Mouse (Mus musculus) leukemia stem cell, adult 10-12 weeks (primary cell): ENCODE measurements around the gene Pgp. TPM values are rescaled to one million over a fixed set of nuclear protein-coding genes. Genes with fewer than 3 reads are reported as not detected.

Experiments
- polyA plus RNA-seq: library from polyadenylated mRNA; stranded (reverse); fragments of >175 nt; gene quantifications from 2 replicates; pipeline ENCODE4 v1.2.3, GENCODE M21; 2012; ENCODE audit warnings: low replicate concordance

Pgp gene
- 86.0 and 114 TPM in 2 replicates for polyA plus RNA-seq

DNA sequence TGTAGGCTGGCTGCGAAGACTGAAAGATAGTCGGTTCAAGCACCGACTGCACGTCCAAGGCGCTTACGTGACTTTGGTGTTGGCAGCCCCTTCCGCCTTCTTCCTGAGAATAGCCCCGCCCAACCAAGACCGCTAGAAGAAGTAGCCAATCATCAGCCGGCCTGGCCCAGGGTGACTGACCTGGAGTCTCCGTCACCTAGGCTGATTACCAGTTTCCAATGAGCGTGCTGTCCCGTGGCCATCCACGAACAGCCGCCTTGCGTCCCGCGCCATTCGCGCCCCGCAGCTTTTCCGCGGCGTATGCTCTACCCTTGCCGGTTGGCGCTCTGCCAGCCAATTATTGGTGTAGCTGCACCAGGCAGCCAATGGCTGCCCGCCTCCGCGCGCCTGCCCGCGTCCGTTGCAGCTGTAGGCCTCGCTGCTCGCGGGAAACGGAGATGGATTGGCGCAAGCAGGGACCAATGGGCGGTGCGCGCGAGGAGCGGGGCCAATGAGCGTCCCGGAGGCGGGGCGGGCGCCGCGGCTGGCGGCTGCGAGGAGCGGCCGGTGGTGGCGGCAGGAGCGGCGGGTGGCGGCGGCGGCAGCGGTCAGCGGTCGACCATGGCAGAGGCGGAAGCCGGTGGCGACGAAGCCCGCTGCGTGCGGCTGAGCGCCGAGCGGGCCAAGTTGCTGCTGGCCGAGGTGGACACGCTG lies at the start of gene Pgp, which contains the start of gene E4f1:
Gene Pgp, plus strand, starts transcription at position 483 of the 693 bp plus-strand sequence.
Gene E4f1, minus strand, starts transcription at position 404 of the 693 bp plus-strand sequence.

DNA sequence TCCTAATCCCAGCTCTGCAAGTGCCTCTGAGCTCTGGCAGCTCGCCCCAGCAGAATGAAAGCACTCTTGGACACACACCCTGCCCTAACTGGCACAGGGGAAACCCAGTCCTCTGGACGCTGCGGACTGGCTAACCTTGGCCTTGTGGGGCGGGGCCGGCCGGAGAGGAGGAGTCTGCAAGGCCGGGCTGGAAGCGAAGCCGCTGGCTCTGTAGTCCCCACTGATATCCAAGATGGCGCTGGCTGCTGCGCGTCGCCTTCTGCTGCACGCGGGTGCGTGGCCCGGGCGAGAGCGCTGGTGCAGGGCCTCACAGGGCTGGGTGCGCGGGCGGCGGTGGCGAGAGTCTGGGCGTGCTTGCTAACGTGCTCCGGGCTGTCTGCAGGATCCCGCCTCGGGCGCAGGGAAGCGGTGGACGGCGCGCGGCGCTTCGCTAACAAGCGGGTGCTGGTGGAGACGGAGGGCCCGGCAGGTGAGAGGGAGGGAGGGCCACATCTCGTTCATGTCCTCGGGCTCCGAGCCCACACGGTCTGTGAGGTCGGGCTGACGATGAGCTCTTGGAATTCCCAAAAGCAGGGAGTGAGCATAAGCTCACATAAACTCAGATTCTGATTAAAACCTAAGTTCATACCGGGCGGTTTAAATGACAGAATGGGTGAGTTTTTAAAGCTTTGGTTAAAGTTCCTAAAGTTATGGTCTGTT lies 43.6 kb upstream of the Pgp start, which contains the start of gene Eci1:
Gene Eci1, plus strand, starts transcription at position 171 of the 699 bp plus-strand sequence.

DNA sequence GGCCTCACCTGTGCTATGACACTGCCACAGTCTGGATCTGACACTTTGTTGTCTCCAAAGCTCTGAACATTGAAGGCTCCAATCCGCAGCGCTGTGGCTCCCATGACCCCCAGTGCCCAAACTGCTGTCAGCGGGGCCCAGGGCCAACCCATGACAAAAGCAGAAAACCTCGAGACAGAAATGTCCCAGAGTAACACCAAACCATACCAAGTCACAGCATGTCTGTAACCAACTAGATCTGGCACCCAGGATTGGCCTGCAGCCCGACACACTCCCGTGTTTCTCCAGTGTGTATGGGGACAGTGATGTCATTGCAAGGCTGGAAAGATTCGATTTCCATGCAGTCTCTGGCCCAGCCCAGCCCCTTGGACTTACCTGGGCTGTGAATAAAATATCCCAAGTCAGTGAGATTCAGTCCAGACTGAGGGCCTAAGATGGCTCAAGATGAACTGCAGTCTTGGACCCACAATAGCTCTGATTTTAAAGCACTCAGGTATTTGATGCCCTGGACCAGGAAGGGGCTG lies 27.5 kb upstream of the Pgp start, which contains the start of gene Dnase1l2:
Gene Dnase1l2, minus strand, starts transcription at position 474 of the 524 bp plus-strand sequence.

DNA sequence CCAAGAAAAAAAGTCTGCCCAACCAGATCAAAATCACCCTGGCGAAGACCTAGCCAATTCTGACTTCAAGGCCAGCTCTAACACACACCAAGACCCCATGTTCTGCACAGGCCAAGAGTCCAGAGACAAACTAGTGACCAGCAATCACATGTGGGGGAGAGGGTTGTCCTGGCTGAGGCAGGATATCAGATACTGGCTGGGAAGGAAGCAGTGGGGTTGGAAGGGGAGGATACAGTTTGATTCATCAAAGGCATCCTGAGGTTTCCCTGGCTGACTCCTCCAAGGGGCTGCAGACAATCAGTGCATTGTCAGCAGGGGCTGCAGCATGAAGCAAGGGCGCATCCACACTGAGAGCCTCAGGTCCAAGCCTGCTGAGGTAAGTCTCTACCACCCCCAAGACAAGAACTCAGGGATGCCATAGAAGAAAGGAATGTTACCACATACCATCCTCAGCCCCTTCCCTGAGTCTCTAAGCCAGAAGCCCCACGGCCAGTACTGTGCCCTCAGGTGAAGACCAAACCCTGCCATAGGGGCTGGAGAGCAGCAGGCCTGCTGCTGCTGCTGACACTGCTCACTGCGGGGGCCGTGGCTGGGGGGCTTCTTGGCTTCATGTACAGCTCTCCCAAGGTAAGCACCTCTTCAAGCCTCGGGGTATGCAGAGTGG lies 3.6 kb downstream of the Pgp start, which contains the start of gene Bricd5:
Gene Bricd5, plus strand, starts transcription at position 273 of the 664 bp plus-strand sequence.

DNA sequence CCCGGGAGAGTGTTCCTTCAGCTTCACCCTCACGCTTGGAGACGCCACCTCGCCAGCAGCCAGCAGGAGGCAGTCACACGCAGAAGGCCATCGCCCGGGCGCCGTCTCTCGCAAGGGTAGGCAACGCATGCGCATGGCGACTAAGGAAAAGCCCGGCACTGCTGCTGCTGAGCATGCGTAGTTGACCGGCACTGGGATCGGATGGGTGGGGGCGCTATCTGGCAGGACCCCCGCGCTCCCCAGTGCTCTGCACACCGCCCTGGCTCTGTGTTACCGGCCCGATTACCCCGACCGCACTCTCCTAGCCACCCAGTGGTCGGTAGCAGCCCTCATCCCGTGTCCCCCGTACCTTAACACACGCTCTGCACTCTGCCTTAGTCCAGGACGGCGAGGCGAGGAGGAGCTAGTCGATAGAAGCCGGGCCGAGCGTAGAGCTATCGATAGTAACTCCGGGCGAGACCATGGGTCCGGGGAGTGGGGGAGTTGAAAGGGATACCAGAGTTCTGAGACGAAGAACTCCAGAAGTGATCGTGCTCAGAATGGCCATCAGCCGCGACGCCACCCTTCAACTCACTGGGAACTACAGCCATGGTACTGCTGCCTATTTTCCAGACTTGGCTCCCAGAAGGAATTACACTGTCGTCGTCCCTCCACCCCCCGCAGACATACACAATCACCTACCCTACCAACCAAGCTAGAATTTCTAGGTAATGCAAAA lies 8.6 kb downstream of the Pgp start, which contains the start of gene Mlst8:
Gene Mlst8, minus strand, starts transcription at position 416 of the 718 bp plus-strand sequence.

DNA sequence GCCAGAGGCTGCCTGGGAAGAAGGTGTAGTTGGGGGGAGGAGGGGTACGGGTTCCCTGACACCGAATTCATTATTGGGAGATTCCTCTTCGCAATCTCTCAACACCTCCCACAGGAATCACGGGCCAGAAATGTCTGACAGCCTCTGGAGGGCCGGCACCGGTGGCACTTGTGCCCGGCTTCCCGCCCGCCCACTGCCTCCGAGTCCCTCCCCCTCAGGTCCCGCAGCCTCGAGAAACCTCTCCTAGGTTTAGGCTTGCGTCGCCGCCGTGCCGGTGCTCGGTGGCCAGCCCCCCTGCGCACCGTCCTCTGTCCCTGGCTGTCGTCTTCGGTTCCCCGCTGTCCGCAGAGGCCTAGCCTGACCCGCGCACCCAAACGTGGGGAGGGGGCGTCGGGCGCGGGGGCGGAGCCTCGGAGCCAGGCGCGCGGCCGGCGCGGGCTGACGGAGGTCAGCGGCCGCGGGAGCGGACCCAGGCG lies 18.0 kb downstream of the Pgp start, which contains the start of gene Caskin1:
Gene Caskin1, plus strand, starts transcription at position 416 of the 476 bp plus-strand sequence.

Other genes starting within 250 kb of the Pgp start
- gene Tedc2, start 249.5 kb upstream of the Pgp start, polyA plus RNA-seq, result 20.8 and 26.4 TPM in 2 replicates
- gene Ccnf, start 218.9 kb upstream of the Pgp start, polyA plus RNA-seq, result 65.1 and 76.8 TPM in 2 replicates
- gene Abca17, start 119.3 kb upstream of the Pgp start, polyA plus RNA-seq, result not detected in 2 replicates
- gene Abca3, start 118.4 kb upstream of the Pgp start, polyA plus RNA-seq, result 33.9 and 35.9 TPM in 2 replicates
- 278 and 467 TPM in 2 replicates for gene Rnps1, start 55.8 kb upstream of the Pgp start, polyA plus RNA-seq
- gene Eci1, start 43.8 kb upstream of the Pgp start, polyA plus RNA-seq, result 47.6 and 50.3 TPM in 2 replicates
- 0.41 TPM in 1 of 2 replicates, not detected in the other for gene Dnase1l2, start 27.3 kb upstream of the Pgp start, polyA plus RNA-seq
- gene E4f1, start 79 bp upstream of the Pgp start, polyA plus RNA-seq, result 21.8 and 23.0 TPM in 2 replicates
- gene Bricd5, start 3.5 kb downstream of the Pgp start, polyA plus RNA-seq, result 0.56 and 0.61 TPM in 2 replicates
- gene Mlst8, start 8.7 kb downstream of the Pgp start, polyA plus RNA-seq, result 6.4 and 15.9 TPM in 2 replicates
- 0.03 TPM in 1 of 2 replicates, not detected in the other for gene Caskin1, start 18.2 kb downstream of the Pgp start, polyA plus RNA-seq
- gene Traf7, start 57.5 kb downstream of the Pgp start, polyA plus RNA-seq, result 121 and 190 TPM in 2 replicates
- 0.14 and 1.1 TPM in 2 replicates for gene Rab26, start 63.8 kb downstream of the Pgp start, polyA plus RNA-seq
- gene Pkd1, start 79.4 kb downstream of the Pgp start, polyA plus RNA-seq, result 8.9 and 14.3 TPM in 2 replicates
- gene Tsc2, start 162.2 kb downstream of the Pgp start, polyA plus RNA-seq, result 37.0 and 60.0 TPM in 2 replicates
- 4.3 and 4.4 TPM in 2 replicates for gene Nthl1, start 162.3 kb downstream of the Pgp start, polyA plus RNA-seq
- gene Slc9a3r2, start 179.9 kb downstream of the Pgp start, polyA plus RNA-seq, result 2.0 and 5.8 TPM in 2 replicates
- 1.1 and 4.6 TPM in 2 replicates for gene Npw, start 188.1 kb downstream of the Pgp start, polyA plus RNA-seq
- gene Zfp598, start 199.3 kb downstream of the Pgp start, polyA plus RNA-seq, result 144 and 147 TPM in 2 replicates
- gene Syngr3, start 219.6 kb downstream of the Pgp start, polyA plus RNA-seq, result 0.56 and 0.62 TPM in 2 replicates
- gene Gfer, start 225.8 kb downstream of the Pgp start, polyA plus RNA-seq, result 134 TPM in 2 replicates
- 0.69 and 1.8 TPM in 2 replicates for gene Noxo1, start 225.8 kb downstream of the Pgp start, polyA plus RNA-seq
- 20.7 and 32.9 TPM in 2 replicates for gene Tbl3, start 237.3 kb downstream of the Pgp start, polyA plus RNA-seq
- gene Rnf151, start 247.7 kb downstream of the Pgp start, polyA plus RNA-seq, result 0.42 and 0.46 TPM in 2 replicates
- gene Rps2, start 247.7 kb downstream of the Pgp start, polyA plus RNA-seq, result 69.0 and 456 TPM in 2 replicates